Mouse (Mus musculus): Measurements from ENCODE around the gene Ap2a1. TPM values are rescaled to one million over a fixed set of nuclear protein-coding genes. Genes with fewer than 3 reads are reported as not detected.

The Ap2a1 gene
- polyA plus RNA-seq, 1 experiment, result 55.6 TPM

DNA sequence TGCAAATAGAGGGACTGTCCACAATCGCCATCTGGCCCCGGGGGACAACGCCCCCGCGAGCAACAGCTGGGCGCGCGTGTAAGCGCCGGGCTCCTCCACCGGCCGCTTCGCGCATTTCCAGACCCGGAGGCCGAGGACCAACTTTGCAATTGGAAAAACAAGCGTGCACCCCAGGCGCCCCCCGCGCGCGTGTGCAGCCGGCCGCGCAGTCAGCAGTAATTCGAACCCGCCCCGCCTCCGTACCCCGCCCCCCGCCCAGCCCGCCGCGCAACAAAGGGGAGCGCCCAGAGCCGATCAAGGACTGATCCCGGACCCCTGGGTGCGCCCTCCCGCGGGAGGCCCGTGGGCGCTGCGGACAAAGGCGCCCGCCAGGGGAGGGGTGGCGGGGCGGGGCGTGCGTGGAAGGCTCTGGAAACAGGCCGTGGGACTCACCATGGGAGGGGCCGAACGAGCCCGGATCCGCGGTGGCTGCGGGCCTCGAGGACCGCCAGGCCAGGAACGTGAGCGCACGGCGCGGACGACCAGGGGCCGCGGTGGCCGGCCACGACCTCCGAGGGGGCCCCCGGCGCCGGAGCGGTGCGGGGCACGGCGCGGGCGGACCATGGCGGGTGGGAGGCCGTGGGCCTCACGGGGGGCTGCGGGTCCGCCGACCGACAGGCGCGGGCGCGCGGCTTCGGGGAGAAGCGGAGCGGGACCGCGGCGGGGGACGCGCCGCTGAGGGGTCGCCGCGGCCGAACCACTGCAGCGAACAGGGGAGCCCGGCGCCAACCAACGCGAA, 60.2 kb downstream of the Ap2a1 start:
- WGBS, result under 1% methylated on average over 107 of the region's 108 CpGs

DNA sequence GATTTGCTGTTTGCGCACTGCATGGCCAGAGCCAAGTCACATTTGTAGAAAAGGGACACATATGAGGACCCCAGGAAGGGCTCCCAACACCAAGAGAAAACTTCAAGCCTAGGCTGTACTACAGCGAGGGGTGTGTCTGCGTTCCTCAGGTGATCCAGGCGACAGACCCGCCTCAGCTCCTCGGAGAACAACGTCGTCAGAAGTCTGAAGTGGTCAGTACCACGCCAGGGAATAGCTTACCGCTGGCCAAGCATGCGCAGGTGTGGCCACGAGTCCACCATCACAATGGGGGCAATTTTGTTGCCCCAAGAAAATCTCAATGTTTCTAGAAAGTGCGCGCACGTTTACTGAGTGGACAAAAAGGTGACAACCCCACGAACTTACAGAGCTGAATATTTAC, 60.8 kb downstream of the Ap2a1 start:
- no peak for DNase-seq (ENCODE audit: low read depth, low spot score)
- 4% methylated on average over 16 of the region's 16 CpGs for WGBS

More for the DNA sequence above, 60.2 kb downstream of the Ap2a1 start:
- DNase-seq (ENCODE audit: low read depth, low spot score), result no peak

DNA sequence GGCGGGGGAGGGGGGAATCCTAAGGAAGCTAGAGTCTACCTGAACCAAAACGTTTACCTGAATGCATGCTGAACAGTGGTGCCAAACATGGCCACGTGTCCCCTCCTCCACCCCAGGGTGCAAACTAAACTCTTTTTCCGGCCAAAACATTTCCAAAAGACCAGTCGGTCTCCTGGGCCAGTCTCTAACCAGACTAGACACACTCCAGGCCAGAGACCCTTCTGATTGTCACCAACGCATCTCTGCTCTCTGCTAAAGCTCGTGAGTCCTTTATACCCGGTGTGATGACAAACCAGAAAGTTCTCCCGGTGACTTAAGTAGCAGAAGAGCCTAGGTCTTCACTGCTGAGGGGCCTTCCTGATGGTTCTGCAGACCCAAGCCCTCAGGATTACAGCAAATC, 61.5 kb downstream of the Ap2a1 start:
- 42% methylated on average over 9 of the region's 9 CpGs for WGBS

DNA sequence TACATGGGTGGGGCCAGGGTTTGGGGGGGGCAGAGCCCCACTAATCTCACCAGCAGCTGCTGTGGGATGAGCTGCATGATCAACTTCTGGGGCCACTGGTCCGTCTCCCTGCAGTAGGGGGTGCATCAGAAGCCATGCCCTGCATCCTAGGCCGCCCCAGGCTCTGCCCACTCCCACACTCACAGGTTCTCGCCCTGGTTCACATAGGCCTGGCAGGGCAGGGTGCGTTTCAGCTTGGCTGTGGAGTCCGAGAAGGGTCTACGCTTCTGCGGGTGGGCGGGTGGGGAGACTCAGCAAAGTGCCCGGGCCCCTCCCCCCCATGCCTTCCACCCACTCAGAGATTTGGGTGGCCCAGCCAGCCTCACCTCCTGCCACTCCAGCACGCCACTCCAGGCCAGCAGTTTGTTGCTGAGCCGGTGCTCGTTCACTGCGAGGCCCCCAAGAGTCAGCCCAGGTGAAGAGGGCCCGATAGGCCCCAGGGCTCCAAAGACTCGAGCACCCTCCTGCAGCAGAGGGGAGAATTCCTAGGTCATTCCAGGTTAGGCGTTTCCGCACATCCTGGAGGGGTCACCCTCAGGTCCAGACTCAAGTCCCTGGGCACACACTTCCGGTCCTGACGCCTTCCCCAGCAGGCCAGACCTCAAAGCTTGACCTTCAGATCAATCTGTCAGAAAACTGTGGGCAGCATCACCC, 62.1 kb downstream of the Ap2a1 start:
- DNase-seq (ENCODE audit: low read depth, low spot score), result no peak
- WGBS, result 65% methylated on average over 19 of the region's 19 CpGs

More for the DNA sequence above, 61.5 kb downstream of the Ap2a1 start:
- no peak for DNase-seq (ENCODE audit: low read depth, low spot score)

DNA sequence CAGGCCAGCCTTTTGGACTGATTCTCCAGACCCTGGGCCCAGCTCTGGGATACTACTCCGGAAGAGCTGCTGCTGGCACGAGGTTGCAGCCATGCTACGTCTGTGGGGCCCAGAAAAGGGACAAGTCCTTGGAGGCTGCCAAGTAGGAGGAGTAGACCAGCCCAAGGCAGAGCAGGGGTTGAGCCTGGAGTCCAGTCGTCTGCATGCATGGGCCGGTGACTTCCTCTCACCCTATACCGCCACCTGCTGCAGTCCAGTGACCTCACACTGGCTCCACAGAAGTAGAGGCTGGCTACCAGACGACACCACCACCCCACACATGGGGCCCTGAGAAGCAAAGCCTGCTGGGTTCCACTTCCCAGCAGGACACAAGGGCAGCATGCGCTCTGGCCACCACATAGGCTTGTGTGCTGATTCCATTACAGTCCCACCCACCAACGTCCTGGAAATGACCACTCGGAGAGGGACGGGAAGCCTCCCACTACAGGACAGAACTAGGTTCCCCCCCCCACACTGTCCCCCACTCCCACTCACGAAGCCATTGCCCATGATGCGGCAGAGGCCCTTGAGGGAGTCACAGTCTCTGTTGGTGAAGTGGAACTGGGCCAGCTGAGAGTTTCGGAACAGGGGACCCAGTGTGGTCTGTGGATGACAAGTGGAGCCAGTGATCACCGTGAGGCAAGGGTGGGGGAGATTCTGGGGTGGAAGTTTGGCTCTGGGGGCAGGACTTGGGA, 62.9 kb downstream of the Ap2a1 start:
- DNase-seq (ENCODE audit: low read depth, low spot score), result no peak
- WGBS, result 20% methylated on average over 15 of the region's 15 CpGs

DNA sequence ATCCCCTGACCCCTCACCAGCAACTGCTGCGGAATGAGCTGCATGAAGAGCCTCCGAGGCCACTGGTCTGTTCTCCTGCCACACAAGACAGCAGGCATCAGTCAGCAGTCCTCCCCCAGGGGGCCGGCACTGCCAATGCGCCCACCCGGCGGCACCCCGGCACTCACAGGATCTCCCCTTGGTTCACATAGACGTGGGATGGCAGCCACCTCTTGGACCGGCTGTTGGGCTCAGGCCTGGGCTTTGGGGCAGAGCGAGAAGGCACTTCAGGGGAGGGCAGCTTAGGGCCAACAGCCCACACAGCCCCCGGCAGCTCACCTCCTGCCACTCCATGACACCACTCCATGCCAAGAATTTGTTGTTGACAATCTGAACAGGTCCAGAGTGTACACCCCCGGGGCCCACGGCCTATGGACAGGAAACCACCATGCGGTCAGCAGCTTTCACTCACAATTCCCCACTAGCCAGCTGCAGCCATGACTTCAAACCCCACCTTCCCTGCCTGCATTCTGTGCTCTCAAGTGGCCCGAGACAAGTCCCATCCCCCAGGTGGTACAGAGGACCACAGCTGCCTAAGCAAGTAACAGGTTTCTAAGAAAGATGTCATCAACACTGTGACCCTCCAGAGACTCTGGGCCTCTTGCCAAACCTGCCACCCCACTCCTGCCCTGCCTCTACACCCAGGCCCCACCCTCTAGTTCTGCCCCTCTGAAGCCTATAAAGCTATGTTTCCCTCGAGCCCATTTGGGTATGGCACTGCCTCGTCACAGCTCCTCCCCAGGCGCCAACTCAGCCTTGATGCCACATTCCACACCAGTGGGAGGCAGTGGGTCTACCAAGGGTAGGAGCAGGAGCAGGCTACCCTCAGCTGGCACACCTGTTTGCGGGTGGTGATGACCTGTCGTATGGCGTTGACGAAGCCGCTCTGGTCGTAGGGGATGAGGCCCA, 64.4 kb downstream of the Ap2a1 start:
- DNase-seq (ENCODE audit: low read depth, low spot score), result no peak
- WGBS, result 75% methylated on average over 24 of the region's 24 CpGs

DNA sequence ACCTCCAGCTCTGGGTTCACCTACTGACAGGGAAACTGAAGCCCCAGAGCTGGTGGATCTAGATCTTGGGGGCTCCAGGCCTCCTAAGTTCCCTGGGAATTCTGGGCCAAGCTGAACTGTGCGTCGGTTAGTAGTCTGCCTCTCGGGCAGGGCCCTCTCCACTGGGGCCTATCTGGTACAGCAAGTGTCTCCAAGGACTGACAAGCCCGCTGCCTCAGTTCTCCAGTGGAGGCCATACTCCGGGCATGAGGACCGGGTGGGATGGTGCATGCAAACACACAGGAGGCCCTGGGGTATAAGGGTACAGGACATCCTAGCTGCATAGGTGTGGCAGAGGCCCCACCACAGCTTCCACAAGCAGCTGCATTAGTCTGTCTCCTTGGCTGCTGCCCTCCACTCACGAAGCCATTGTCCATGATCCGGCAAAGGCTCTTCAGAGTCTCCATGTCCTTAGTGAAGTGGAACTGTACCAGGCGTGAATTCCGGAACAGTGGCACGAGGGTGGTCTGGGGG, 65.3 kb downstream of the Ap2a1 start:
- no peak for DNase-seq (ENCODE audit: low read depth, low spot score)
- WGBS, result 87% methylated on average over 11 of the region's 11 CpGs

DNA sequence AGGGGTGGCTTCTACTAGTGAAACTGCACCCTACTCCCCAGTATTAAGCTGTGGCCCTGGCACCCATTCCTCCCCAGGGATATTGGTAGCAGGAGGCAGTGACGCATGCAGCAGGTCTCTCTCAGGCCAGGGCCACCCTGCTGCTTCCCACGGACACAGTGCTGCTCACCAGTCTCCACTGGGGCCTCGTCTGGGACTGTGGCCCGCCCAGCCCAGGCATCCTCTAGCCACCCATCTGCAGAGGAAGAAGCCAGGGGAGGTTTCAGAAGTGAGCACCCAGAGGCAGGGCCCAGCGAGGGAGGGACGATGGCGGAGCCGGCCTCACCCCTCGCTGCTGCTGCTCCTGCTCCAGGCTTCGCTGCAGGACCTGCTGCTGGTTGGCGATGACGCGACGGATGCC, 66.1 kb downstream of the Ap2a1 start:
- no peak for DNase-seq (ENCODE audit: low read depth, low spot score)

DNA sequence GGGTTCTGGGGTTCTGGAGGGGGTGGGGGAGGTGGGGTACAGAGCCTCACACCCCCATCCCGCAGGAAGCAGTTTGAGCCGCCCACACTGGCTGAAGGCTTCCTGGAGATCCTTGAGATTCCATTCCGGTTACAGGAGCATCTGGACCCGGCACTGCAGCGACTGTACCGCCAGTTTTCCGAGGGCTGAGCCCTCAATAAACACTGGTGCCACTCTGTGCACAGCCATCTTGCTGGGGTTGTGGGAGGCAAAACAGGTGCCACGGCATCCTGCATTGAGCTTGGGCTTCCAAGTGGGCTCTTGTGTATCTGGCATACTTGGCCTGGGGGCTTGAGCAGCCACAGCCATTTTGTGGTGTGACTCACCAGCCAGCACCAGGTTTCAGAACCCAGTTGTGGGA, 66.9 kb downstream of the Ap2a1 start:
- 78% methylated on average over 8 of the region's 8 CpGs for WGBS
- no peak for DNase-seq (ENCODE audit: low read depth, low spot score)

More for the DNA sequence above, 66.1 kb downstream of the Ap2a1 start:
- WGBS, result 90% methylated on average over 14 of the region's 14 CpGs

DNA sequence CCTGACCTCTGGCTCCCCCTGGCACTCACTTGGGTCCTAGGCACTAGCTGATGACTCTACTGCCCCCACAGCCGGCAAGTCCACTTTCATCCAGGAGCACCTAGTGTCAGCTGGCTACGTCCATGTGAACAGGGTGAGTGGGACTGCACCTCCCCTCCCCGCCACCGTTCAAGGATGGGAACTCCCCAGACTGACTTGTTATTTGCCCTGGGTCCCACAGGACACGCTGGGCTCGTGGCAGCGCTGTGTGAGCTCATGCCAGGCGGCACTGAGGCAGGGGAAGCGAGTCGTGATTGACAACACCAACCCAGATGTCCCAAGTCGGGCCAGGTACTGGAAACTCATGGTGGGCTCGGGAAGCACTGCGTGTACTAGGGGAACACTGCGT, 67.9 kb downstream of the Ap2a1 start:
- WGBS, result 86% methylated on average over 14 of the region's 14 CpGs

DNA sequence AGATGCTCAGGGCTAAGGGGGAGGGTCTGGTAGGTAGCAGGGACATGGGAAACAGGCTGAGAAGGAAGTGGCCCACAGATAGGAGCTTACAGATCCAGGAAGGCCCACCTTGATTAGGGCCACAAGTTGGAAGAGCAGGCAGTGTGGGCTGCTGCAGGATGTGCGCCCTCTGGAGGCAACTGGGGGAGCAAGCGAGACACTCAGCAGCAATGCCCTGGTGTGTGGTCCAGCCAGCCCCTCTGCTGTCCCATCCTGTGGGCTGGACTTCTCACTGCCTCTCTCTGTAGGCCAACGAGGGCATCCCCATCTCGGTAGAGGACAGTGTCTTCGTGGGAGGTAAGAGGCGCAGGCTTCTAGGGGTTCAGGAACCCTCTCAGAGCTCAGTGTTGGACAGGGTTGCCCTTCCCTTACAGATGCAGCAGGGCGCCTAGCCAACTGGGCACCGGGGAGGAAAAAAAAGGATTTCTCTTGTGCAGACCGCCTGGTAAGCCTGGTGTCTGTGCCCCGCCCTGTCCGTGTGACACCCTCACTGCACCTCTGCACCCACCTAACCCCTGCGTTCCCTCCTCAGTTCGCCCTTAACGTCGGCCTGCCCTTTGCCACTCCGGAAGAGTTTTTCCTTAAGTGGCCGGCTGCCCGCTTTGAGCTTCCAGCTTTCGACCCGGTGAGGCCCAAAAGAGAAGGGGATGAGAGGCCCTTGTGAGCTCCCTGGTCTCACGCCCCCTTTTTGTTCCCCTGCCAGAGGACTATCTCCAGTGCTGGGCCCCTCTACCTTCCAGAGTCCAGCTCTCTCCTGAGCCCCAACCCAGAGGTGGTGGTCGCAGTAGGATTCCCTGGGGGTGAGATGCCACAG, 68.5 kb downstream of the Ap2a1 start:
- no peak for DNase-seq (ENCODE audit: low read depth, low spot score)
- WGBS, result 55% methylated on average over 22 of the region's 22 CpGs

More for the DNA sequence above, 67.9 kb downstream of the Ap2a1 start:
- DNase-seq (ENCODE audit: low read depth, low spot score), result no peak

DNA sequence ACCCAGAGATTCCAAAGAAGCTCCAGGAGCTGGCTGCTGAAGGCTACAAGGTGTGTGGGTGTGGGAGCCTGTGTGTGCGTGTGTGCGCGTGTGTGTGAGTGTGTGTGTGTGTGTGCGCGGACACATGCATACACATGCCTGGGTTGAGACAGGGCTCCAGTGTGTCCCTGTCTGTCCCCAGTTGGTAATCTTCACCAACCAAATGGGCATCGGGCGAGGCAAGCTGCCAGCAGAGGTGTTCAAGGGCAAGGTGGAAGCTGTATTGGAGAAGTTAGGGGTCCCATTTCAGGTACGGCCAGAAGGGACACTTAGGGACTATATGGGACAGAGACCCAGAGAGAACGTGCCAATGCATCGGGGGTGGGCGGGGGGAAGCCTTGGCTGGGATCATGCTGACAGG, 69.4 kb downstream of the Ap2a1 start:
- no peak for DNase-seq (ENCODE audit: low read depth, low spot score)
- WGBS, result 88% methylated on average over 11 of the region's 11 CpGs

DNA sequence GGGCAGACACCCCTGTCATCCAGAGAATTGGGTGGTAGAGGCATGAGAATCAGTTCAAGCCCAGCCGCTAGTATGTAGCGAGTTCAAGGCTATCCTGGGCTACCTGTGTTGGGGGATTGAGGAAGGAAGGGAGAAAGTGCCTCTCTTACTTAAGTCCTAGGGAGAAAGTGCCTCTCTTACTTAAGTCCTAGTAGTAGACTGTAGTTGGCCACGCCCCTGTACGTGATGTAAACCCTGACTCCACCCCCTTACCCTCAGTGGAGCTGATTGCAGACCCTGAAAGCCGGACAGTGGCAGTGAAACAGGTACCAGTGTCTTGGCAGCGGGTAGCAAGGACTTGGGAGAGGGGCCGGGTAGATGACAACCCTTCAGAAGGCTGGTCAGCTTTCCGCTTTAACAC, 71.4 kb downstream of the Ap2a1 start:
- no peak for DNase-seq (ENCODE audit: low read depth, low spot score)
- WGBS, result 29% methylated on average over 8 of the region's 8 CpGs

DNA sequence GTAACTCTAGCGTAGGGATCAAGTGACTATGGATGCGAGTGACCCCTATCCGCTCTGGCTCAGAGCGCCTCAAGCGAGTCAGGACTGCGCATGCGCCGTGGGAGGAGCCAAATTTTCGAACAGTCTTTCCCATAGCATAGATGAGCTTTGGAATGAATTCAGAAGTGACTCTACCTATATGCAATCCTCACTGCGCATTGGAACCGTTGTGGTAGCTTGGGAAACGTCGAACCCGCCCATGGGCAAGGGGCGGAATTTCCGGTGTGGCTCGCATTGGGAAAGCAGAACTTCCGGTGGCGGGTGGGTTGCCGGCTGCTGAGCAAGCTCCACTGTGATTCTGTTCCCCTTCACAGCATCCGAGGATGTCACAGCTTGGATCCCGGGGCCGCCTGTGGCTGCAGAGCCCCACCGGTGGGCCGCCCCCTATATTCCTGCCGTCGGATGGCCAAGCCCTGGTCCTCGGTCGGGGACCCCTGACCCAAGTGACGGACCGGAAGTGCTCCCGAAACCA, 72.2 kb downstream of the Ap2a1 start, which contains the start of gene Pnkp:
Gene Pnkp, plus strand, starts transcription at position 98 of the 511 bp plus-strand sequence.
- under 1% methylated on average over 32 of the region's 32 CpGs for WGBS

DNA sequence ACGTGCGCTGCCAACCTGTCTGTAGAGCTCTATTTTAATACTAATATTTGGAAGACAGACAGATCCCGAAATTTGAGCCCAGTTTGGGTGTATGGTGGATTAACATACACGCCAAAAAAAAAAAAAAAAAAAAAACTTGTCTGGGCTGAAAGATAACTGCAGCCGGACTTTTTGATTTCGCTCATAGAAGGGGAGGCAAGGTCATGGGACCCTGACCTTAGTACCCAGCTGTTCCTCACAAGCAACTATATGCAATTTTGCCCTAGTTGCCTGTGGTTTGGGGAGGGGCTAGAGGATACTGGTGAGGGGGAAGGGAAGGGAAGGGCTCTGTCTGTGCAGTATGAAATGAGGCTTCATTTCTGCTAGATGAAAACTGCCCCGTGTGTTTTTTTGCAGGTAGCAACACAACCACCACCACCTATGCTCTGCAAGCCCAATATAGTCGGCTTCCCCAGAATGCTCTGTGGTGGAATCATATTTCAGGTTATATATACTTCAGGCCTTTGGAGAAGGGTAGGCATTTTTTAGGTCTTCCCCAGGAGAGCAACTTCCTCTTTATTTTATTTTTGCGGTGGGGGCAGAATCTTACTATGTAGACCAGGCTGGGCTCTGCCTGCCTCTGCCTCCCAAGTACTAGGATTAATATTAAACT, 72.9 kb downstream of the Ap2a1 start:
- no peak for DNase-seq (ENCODE audit: low read depth, low spot score)
- 53% methylated on average over 9 of the region's 9 CpGs for WGBS

More for the DNA sequence above, 72.2 kb downstream of the Ap2a1 start, which contains the start of gene Pnkp:
- DNase-seq (ENCODE audit: low read depth, low spot score), result peak; percentile 70

DNA sequence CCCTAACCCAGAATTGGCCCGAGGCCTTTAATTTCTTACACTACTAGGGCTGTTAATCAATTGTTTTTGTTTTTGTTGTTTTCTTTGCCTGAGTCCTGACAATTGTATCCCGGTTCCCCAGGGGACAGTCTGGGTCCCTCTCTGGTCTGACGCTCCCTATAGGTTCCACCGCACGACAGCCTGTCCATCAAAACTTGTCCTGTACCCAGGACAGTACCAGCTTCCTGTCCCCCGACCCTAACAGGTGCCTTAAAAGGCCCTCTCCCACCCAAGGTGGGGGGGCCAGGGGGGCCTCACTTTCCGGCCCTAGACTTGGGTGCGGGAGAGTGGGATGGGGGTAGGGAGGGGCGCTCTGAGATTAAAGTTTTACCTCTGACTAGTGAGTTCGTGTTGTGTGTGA, 74.3 kb downstream of the Ap2a1 start:
- DNase-seq (ENCODE audit: low read depth, low spot score), result no peak
- WGBS, result 17% methylated on average over 10 of the region's 10 CpGs

DNA sequence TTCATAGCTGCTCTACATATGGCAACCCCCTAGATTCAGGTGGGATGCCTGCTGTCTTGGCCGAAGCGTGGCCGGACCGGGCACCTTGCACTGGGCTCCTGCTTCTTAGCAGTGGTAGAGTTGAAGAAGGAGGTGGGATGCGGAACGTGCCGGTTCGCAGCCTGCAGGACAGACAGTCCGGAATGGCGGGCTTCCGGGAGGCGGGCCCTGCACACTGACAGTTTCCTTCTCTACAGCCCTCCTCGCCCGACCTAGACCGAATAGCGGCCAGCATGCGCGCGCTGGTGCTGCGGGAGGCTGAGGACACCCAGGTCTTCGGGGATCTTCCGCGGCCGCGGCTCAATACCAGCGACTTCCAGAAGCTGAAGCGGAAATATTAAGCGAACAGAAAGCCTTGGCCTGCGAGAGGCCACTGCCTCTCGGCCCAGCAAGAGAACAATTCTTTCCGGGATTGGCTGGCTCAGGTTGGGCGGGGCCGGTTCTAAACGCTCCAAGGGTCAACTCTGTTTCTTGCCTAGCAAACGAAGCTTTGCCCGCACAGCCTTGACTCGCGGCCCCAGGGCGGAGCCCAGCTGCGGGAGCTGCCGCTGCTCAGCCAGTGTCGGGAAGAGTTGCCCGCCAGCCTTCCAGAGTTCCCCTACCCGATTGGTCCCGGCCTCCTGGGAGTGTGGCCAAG, 74.8 kb downstream of the Ap2a1 start:
- under 1% methylated on average over 45 of the region's 45 CpGs for WGBS
- DNase-seq (ENCODE audit: low read depth, low spot score), result peak; percentile 88

Measured in large intestine, adult 2 months (tissue).